2 mouse cellular contexts compared by ENCODE assay signal in the genomic region with DNA sequence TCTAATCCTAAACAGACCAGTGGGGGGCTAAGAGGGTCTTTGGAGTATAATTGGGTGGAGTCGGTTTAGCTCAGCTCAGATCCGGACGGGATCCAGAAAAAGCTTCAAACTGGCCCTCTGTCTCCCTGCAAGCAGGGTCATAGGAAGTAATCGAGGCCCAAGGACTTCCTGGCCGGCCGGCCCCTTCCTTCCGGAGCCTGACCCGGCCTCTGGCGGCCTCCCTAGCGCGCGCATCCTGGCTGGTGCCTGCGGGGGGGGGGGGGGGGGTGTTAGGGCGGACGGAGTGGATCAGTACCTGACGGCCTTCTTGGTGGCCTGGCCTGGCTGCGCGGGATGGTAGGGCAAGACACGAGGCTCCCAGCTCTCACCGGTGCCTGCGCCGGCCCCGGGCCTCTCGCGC.
TF ChIP-seq lines count a peak whose summit lies in the region.

No protein-coding gene starts in this region.

TF ChIP-seq in C2C12, 6 proteins besides CTCF, POLR2A, EP300 and RAD21:
- TF ChIP-seq CEBPB (IDR thresholded peaks at IDR 0.05; ENCODE audit: low read depth) = no peak
- TF ChIP-seq MAX (IDR thresholded peaks at IDR 0.05) = no peak
- no peak for TF ChIP-seq MYOG (IDR thresholded peaks at IDR 0.05; ENCODE audit: control insufficient read depth, extremely low read depth, insufficient read length)
TF ChIP-seq in C2C12: peak in this region for 0.

TF ChIP-seq in MEL, 35 proteins besides CTCF, POLR2A, EP300 and RAD21:
- TF ChIP-seq CHD1 (IDR thresholded peaks at IDR 0.05; ENCODE audit: low read depth, low read length) (0 out of 2 replicates have a peak, but pooled peaks have one; percentile 14), USF1 (IDR thresholded peaks at IDR 0.05; ENCODE audit: low read depth, low read length) (no peak)
